Mouse (Mus musculus): ENCODE data around the gene Usp33. TPM values are rescaled to one million over a fixed set of nuclear protein-coding genes. Genes with fewer than 3 reads are reported as not detected.
"Not testable (repeated sequence)": the region's sequence is repeated elsewhere in the genome, so short reads cannot be mapped to it uniquely, and the experiment has no call there.

Usp33 gene
- total and polyA plus RNA-seq, 3 experiments = 38.3 to 54.7 (median 48.9) TPM

DNA sequence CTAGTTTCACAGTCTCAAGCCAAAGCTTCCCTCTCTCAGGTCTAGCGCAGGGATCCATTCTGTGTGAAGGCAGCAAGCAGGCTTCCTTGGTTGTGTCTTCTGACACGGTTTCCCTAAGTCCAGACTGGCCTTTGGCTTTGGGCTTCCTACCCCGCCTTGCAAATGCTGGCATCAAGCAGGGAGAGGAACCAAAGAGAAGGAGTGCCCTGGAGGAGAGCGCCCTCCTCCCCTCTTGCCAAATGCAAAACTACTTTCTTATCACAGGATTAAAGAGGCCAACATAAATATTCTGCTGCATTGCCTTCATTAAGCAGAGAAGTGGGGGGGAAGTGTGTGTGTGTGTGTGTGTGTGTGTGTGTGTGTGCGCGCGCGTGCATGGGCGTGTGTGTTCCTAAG lies 37.0 kb upstream of the Usp33 start:
- H3K27ac ChIP-seq (ENCODE audit: insufficient read depth, low read depth) = no peak overlapping the region
- peaks cover 43 to 87% of the 10 kb centered on the region in 2 experiments for H3K36me3 ChIP-seq (replicated peaks in 1 of 2; ENCODE audit: control insufficient read depth in 1 of 2, insufficient read depth in 1 of 2, low read length in 1 of 2)
- dilution Hi-C loops (cut with MboI; ENCODE audit: extremely low pct_ligation_motif_present, extremely low pct_unique_long_range_greater_than_20kb, low sequenced_read_pairs) (no loop called here), in situ Hi-C loops (cut with MboI; ENCODE audit: low pct_ligation_motif_present, low pct_unique_long_range_greater_than_20kb, low sequenced_read_pairs) (no loop called here)
- peaks cover 0 to 12% of the 10 kb centered on the region in 2 experiments; a peak in 1 of 4 replicates for H3K4me1 ChIP-seq (ENCODE audit: control insufficient read depth in 1 of 2, insufficient read depth in 2 of 2)
- no peak for TF ChIP-seq RAD21 (IDR thresholded peaks at IDR 0.05; ENCODE audit: low read depth, low read length)
- no peak for TF ChIP-seq ZC3H11A (IDR thresholded peaks at IDR 0.05; ENCODE audit: low read depth, low read length)
- TF ChIP-seq MAX (IDR thresholded peaks at IDR 0.05; ENCODE audit: low read length) = no peak
- TF ChIP-seq NELFE (IDR thresholded peaks at IDR 0.05; ENCODE audit: low read depth, low read length) = no peak
- TF ChIP-seq TBP (conservative IDR thresholded peaks at IDR 0.05; ENCODE audit: low read depth, low read length) = no peak
- TF ChIP-seq EP300 (IDR thresholded peaks at IDR 0.05; ENCODE audit: low read length) = no peak
- TF ChIP-seq KAT2A (IDR thresholded peaks at IDR 0.05; ENCODE audit: insufficient replicate concordance, low read length) = no peak
- no peak for TF ChIP-seq UBTF (IDR thresholded peaks at IDR 0.05; ENCODE audit: low read depth, low read length)
- no peak for TF ChIP-seq GABPA (IDR thresholded peaks at IDR 0.05; ENCODE audit: insufficient replicate concordance, low read depth, low read length)
- no peak for TF ChIP-seq ZKSCAN1 (IDR thresholded peaks at IDR 0.05; ENCODE audit: borderline replicate concordance, low read depth, low read length)
- no peak for TF ChIP-seq POLR2A (IDR thresholded peaks at IDR 0.05; ENCODE audit: low read depth, low read length)
- TF ChIP-seq MAFK (IDR thresholded peaks at IDR 0.05; ENCODE audit: insufficient replicate concordance, low read length) = no peak
- TF ChIP-seq MXI1 (IDR thresholded peaks at IDR 0.05; ENCODE audit: low read depth, low read length) = no peak
- no peak for TF ChIP-seq TCF12 (IDR thresholded peaks at IDR 0.05; ENCODE audit: low read depth, low read length)
- TF ChIP-seq MYC (IDR thresholded peaks at IDR 0.05; ENCODE audit: low read depth, low read length) = no peak
- TF ChIP-seq ZNF384 (IDR thresholded peaks at IDR 0.05; ENCODE audit: low read depth, low read length) = no peak
- no peak for TF ChIP-seq ETS1 (conservative IDR thresholded peaks at IDR 0.05; ENCODE audit: low read depth, low read length)
- no peak overlapping the region for H3K4me3 ChIP-seq (replicated peaks in 1 of 3; ENCODE audit: low read depth in 2 of 3, low read length in 2 of 3, poor library complexity in 1 of 3)
- DNase-seq (ENCODE audit: extremely low read depth) = no peak
- H3K4me2 ChIP-seq (ENCODE audit: insufficient read depth, low read depth, poor library complexity, severe bottlenecking) = no peak overlapping the region
- no peaks in the 10 kb centered on the region for H3K9me3 ChIP-seq (replicated peaks; ENCODE audit: low read length)
- H3K9ac ChIP-seq (ENCODE audit: insufficient read depth, low read depth) = no peak overlapping the region
- no peaks in the 10 kb centered on the region for H3K79me2 ChIP-seq (replicated peaks; ENCODE audit: control insufficient read depth, extremely low read depth, insufficient read depth, poor library complexity, severe bottlenecking)
- H3K27me3 ChIP-seq (replicated peaks) = no peaks in the 10 kb centered on the region

DNA sequence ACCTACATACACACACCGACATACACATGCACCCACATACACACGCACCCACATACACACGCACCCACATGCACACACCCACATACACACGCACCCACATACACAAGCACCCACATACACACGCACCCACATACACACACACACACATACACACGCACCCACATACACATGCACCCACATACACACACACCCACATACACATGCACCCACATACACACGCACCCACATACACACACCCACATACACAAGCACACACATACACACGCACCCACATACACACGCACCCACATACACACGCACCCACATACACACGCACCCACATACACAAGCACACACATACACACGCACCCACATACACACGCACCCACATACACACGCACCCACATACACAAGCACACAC lies 31.6 kb upstream of the Usp33 start:
- H3K4me1 ChIP-seq (ENCODE audit: control insufficient read depth in 1 of 2, insufficient read depth in 2 of 2); H3K27me3 ChIP-seq (replicated peaks); H3K27ac ChIP-seq (ENCODE audit: insufficient read depth, low read depth); dilution Hi-C loops (cut with MboI; ENCODE audit: extremely low pct_ligation_motif_present, extremely low pct_unique_long_range_greater_than_20kb, low sequenced_read_pairs); H3K9me3 ChIP-seq (replicated peaks; ENCODE audit: low read length); H3K4me2 ChIP-seq (ENCODE audit: insufficient read depth, low read depth, poor library complexity, severe bottlenecking); H3K9ac ChIP-seq (ENCODE audit: insufficient read depth, low read depth); DNase-seq (ENCODE audit: extremely low read depth); H3K4me3 ChIP-seq (replicated peaks in 1 of 3; ENCODE audit: low read depth in 2 of 3, low read length in 2 of 3, poor library complexity in 1 of 3); H3K79me2 ChIP-seq (replicated peaks; ENCODE audit: control insufficient read depth, extremely low read depth, insufficient read depth, poor library complexity, severe bottlenecking): not testable (repeated sequence)
- peaks cover 32 to 79% of the 10 kb centered on the region in 2 experiments for H3K36me3 ChIP-seq (replicated peaks in 1 of 2; ENCODE audit: control insufficient read depth in 1 of 2, insufficient read depth in 1 of 2, low read length in 1 of 2)
- in situ Hi-C loops (cut with MboI; ENCODE audit: low pct_ligation_motif_present, low pct_unique_long_range_greater_than_20kb, low sequenced_read_pairs) = loop anchor here (10.0 kb wide), 1 partner anchor 200 kb away; no protein-coding TSS in a partner anchor

All from CH12.LX (cell line).